Mouse (Mus musculus) adrenal gland, adult 8-10 months (tissue): ENCODE data around the gene Dnttip1. TPM values are rescaled to one million over a fixed set of nuclear protein-coding genes. Genes with fewer than 3 reads are reported as not detected.

Experiments used
- DNase-seq: peaks from one replicate; pipeline ENCODE4 v3.0.0; 2022
- total RNA-seq, 4 experiments: library from RNA; stranded (reverse); gene quantifications; 2 replicates each; pipeline ENCODE4 v1.2.4; 2022

Dnttip1 gene
- total RNA-seq, 4 experiments from 2014 or later, result 35.2 to 52.1 (median 46.1) TPM

DNA sequence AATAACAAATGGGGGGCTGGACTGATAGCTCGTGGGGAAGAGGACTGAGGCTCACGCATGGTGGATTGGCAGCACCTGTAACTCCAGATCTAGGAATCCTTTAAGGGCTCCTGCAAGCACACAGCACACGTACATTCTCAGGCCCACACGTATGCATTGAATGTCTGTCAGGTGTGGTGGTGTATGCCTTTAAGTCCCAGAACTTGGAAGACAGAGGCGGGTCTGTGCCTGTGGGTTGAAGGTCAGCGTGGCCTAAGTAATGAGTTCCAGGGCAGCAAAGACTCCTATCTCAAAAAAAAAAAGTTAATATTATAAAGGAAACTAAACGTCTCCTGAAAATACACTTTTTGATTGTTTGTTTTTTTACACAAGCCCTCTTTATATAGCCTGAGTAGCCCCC is 60.8 kb downstream of the Dnttip1 start:
- DNase-seq, result no peak

DNA sequence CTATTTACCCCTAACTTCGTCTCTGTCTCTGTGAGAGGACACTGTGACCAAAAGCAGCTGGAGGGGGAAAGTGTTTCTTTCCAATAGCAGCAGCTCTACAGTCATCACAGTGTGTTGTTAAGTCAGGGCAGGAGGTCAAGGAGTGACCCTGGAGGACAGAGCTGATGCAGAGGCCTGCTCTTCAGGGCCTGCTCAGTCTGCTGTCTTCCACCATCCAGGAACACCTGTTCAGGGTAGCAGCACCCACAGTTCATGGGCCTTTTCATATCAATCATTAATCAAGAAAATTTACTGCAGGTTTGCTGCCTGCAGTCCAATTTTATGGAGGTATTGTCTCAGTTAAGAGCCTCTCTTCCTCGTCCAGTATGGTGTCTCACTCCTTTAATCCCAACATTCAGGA is 67.8 kb downstream of the Dnttip1 start:
- no peak for DNase-seq

DNA sequence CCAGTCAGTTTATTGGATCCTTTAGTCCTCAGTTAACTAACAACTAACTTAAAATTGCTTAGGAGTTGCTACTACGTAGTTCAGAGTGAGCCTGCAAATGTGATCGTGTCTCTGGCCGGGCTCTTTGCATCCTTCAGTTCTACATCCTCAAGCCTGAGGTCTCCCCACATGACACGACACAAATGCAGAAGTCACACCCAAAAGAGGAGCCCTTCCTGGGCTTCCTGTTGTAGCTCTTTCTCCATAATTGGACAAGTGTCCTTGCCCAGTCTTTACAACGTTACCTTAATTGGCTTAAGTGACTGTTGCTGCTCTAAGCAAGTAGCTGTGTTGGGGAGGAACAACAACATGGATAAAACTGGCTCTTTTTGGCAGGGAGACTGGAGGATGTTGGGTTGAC is 69.6 kb downstream of the Dnttip1 start:
- DNase-seq, result no peak

DNA sequence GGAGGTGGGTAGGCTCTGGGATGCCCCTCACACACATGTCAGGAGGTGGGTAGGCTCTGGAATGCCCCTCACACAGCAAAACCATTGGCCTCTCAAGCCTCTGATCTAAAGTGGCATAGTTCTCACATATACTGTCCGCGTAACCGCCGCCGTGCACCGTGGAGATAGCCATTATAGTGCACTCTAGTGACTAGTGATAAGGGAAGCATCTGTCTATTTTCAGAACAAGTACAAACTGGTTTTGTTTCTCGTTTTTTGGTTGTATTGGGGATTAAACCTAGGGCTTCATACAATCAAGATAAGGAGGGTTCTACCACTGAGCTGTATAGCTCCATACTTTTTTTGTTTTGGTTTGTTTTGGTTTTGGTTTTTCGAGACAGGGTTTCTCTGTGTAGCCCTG is 70.0 kb downstream of the Dnttip1 start:
- DNase-seq, result no peak

DNA sequence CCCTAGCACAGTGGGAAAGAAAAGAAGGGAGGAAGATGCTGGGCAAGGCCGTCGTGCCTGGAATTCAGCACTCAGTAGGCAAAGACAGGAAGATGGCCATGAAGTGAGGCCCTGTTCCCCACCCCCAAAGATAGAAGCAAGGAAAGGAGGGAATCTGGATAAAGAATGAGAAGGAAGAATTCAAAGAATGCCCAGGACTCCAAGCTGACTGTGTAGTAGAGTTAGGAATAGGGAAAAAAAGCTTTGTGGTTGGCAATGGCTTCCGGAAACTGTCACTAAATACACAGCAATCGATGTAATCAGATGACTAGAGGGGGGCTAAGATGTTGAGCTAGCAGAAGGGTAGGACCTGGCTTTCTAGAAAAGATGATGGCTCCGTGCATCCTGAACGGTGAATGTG is 71.4 kb downstream of the Dnttip1 start:
- DNase-seq, result no peak

DNA sequence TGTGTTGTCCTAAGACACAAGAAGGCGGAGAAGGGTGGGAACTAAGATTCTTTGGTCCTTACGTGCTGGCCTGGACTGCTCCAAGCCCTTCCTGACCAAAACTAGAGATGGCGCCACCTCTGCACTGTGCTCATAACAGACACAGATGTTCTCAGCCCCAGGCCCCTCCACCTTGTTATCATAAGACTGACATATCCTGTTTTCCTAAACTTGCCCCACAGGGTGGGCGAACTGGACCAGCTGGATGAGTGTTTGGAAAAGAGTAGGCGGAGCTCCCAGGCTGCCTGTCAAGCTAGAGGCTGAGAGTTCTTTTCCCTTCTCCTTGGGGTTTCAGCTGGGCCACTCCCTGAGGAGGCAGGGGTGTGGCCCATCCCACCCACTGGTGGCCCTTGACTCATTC is 71.9 kb downstream of the Dnttip1 start:
- no peak for DNase-seq

Other genes with a start within 250 kb of the Dnttip1 start
- gene Pigt, start 248.5 kb upstream of the Dnttip1 start, total RNA-seq, result 10 to 100 TPM; 75.7 to 93.8 (median 88.6) TPM
- not detected for gene Wfdc2, start 183.6 kb upstream of the Dnttip1 start, total RNA-seq
- not detected for gene Spint3, start 172.5 kb upstream of the Dnttip1 start, total RNA-seq
- under 1 TPM; 0.38 to 0.77 (median 0.52) TPM for gene Wfdc6a, start 160.5 kb upstream of the Dnttip1 start, total RNA-seq
- gene Eppin, start 152.4 kb upstream of the Dnttip1 start, total RNA-seq, result not detected
- not detected for gene Wfdc6b, start 132.5 kb upstream of the Dnttip1 start, total RNA-seq
- gene Wfdc8, start 132.4 kb upstream of the Dnttip1 start, total RNA-seq, result under 1 TPM in 2 of 4 experiments, not detected in 2; 0.35 to 0.89 TPM
- gene Wfdc16, start 107.2 kb upstream of the Dnttip1 start, total RNA-seq, result not detected
- gene Wfdc10, start 89.9 kb upstream of the Dnttip1 start, total RNA-seq, result not detected
- not detected for gene Wfdc9, start 89.4 kb upstream of the Dnttip1 start, total RNA-seq
- not detected for gene Wfdc11, start 71.9 kb upstream of the Dnttip1 start, total RNA-seq
- gene Wfdc13, start 60.9 kb upstream of the Dnttip1 start, total RNA-seq, result not detected
- not detected for gene Spint4, start 47.5 kb upstream of the Dnttip1 start, total RNA-seq
- gene Spint5, start 30.7 kb upstream of the Dnttip1 start, total RNA-seq, result not detected
- under 1 TPM; 0.31 to 0.71 (median 0.49) TPM for gene Wfdc3, start 52 bp upstream of the Dnttip1 start, total RNA-seq
- 1 to 10 TPM; 1.1 to 5.1 (median 2.0) TPM for gene Ube2c, start 23.9 kb downstream of the Dnttip1 start, total RNA-seq
- gene Tnnc2, start 34.0 kb downstream of the Dnttip1 start, total RNA-seq, result not detected
- 10 to 100 TPM; 34.5 to 58.3 (median 46.7) TPM for gene Snx21, start 39.8 kb downstream of the Dnttip1 start, total RNA-seq
- 10 to 100 TPM; 32.9 to 46.5 (median 39.6) TPM for gene Acot8, start 58.9 kb downstream of the Dnttip1 start, total RNA-seq
- 1 to 10 TPM; 4.0 to 6.7 (median 5.7) TPM for gene Zswim3, start 59.1 kb downstream of the Dnttip1 start, total RNA-seq
- gene Zswim1, start 76.7 kb downstream of the Dnttip1 start, total RNA-seq, result 10 to 100 TPM; 11.1 to 15.3 (median 13.4) TPM
- under 1 TPM in 2 of 4 experiments, not detected in 2; 0.51 to 0.86 TPM for gene Spata25, start 82.6 kb downstream of the Dnttip1 start, total RNA-seq
- gene Ctsa, start 86.9 kb downstream of the Dnttip1 start, total RNA-seq, result 100 to 1,000 TPM; 103 to 166 (median 137) TPM
- 1 to 10 TPM in 3 of 4 experiments, under 1 TPM in 1; 0.90 to 4.9 (median 3.1) TPM for gene Neurl2, start 87.5 kb downstream of the Dnttip1 start, total RNA-seq
- 10 to 100 TPM; 26.0 to 57.3 (median 35.5) TPM for gene Pltp, start 111.7 kb downstream of the Dnttip1 start, total RNA-seq
- gene Pcif1, start 133.3 kb downstream of the Dnttip1 start, total RNA-seq, result 10 to 100 TPM; 49.4 to 74.0 (median 65.6) TPM
- gene Zfp335, start 165.8 kb downstream of the Dnttip1 start, total RNA-seq, result 10 to 100 TPM; 17.3 to 26.7 (median 20.3) TPM
- 1 to 10 TPM in 1 of 4 experiments, under 1 TPM in 3; 0.49 to 1.4 (median 0.84) TPM for gene Mmp9, start 194.8 kb downstream of the Dnttip1 start, total RNA-seq
- gene Slc12a5, start 214.8 kb downstream of the Dnttip1 start, total RNA-seq, result 10 to 100 TPM in 3 of 4 experiments, 1 to 10 TPM in 1; 6.7 to 18.3 (median 14.0) TPM